Mouse (Mus musculus): ENCODE data around the gene Chrng. TPM values are rescaled to one million over a fixed set of nuclear protein-coding genes. Genes with fewer than 3 reads are reported as not detected.

The Chrng gene
- polyA plus RNA-seq, 1 experiment from 2014 or later: not detected

GRCm38 (mm10) chr1:87186261-87187036 is 18.0 kb upstream of the Chrng start:
- Histone ChIP-seq H3K9ac (replicated peaks; ENCODE audit: low read depth, low read length) (peak overlapping the region; percentile 33; the same call in 1 of the 2 replicates), H3K4me3 (ENCODE audit: low read depth, low read length) (peak overlapping the region; percentile 53), H3K27ac (ENCODE audit: low read length) (no peak overlapping the region), H3K36me3 (ENCODE audit: control insufficient read depth, insufficient read depth, low read length) (no peaks in the 10 kb centered on the region), H3K9me3 (ENCODE audit: control insufficient read depth, low read depth, low read length) (no peaks in the 10 kb centered on the region), H3K27me3 (ENCODE audit: control insufficient read depth, insufficient read depth, low read length) (peaks cover 20% of the 10 kb centered on the region), H3K4me1 (ENCODE audit: control insufficient read depth, insufficient read depth, low read length) (no peaks in the 10 kb centered on the region), H3K4me2 (replicated peaks; ENCODE audit: low read depth, low read length) (peak overlapping the region; percentile 91)
- WGBS: 3% methylated on average over 53 of the region's 54 CpGs
- peak; percentile 44; the same call in 1 of the 2 replicates for ATAC-seq (ENCODE audit: insufficient number of reproducible peaks, insufficient read depth, low FRiP score, low read depth)

- H3K9me3 ChIP-seq (ENCODE audit: control insufficient read depth, low read depth, low read length): no peaks in the 10 kb centered on the region
- H3K27me3 ChIP-seq (ENCODE audit: control insufficient read depth, insufficient read depth, low read length): peaks cover 20% of the 10 kb centered on the region
- peak; percentile 8; the same call in 1 of the 2 replicates for ATAC-seq (ENCODE audit: insufficient number of reproducible peaks, insufficient read depth, low FRiP score, low read depth)
- peak overlapping the region; percentile 53 for H3K4me3 ChIP-seq (ENCODE audit: low read depth, low read length)
- H3K36me3 ChIP-seq (ENCODE audit: control insufficient read depth, insufficient read depth, low read length): no peaks in the 10 kb centered on the region
- no peak overlapping the region for H3K27ac ChIP-seq (ENCODE audit: low read length)
- WGBS: under 1% methylated on average over 15 of the region's 15 CpGs
- H3K4me2 ChIP-seq (replicated peaks; ENCODE audit: low read depth, low read length): peak overlapping the region; percentile 91
- H3K9ac ChIP-seq (replicated peaks; ENCODE audit: low read depth, low read length): peak overlapping the region; percentile 33; the same call in 1 of the 2 replicates
- H3K4me1 ChIP-seq (ENCODE audit: control insufficient read depth, insufficient read depth, low read length): no peaks in the 10 kb centered on the region
Observed at GRCm38 (mm10) chr1:87187037-87187355, 17.5 kb upstream of the Chrng start.

GRCm38 (mm10) chr1:87190429-87190828 is 14.0 kb upstream of the Chrng start, which contains the start of gene Chrnd:
Gene Chrnd (plus strand): TSS chr1:87190607.
- 32% methylated on average over 4 of the region's 4 CpGs for WGBS
- no peaks in the 10 kb centered on the region for H3K36me3 ChIP-seq (ENCODE audit: control insufficient read depth, insufficient read depth, low read length)
- peaks cover 12% of the 10 kb centered on the region for H3K27me3 ChIP-seq (ENCODE audit: control insufficient read depth, insufficient read depth, low read length)
- no peak within 1 kb of the TSS for H3K4me3 ChIP-seq (ENCODE audit: low read depth, low read length)
- H3K9me3 ChIP-seq (ENCODE audit: control insufficient read depth, low read depth, low read length): no peaks in the 10 kb centered on the region
- H3K9ac ChIP-seq (replicated peaks; ENCODE audit: low read depth, low read length): no peak within 1 kb of the TSS
- ATAC-seq (ENCODE audit: insufficient number of reproducible peaks, insufficient read depth, low FRiP score, low read depth): no peak
- no peak within 1 kb of the TSS for H3K27ac ChIP-seq (ENCODE audit: low read length)
- no peak within 1 kb of the TSS for H3K4me2 ChIP-seq (replicated peaks; ENCODE audit: low read depth, low read length)
- H3K4me1 ChIP-seq (ENCODE audit: control insufficient read depth, insufficient read depth, low read length): no peaks in the 10 kb centered on the region

- WGBS: 80% methylated on average over 9 of the region's 9 CpGs
- Histone ChIP-seq H3K36me3 (ENCODE audit: control insufficient read depth, insufficient read depth, low read length) (no peaks in the 10 kb centered on the region), H3K4me3 (ENCODE audit: low read depth, low read length) (no peak overlapping the region), H3K9ac (replicated peaks; ENCODE audit: low read depth, low read length) (no peak overlapping the region), H3K4me1 (ENCODE audit: control insufficient read depth, insufficient read depth, low read length) (no peaks in the 10 kb centered on the region), H3K9me3 (ENCODE audit: control insufficient read depth, low read depth, low read length) (no peaks in the 10 kb centered on the region), H3K4me2 (replicated peaks; ENCODE audit: low read depth, low read length) (no peak overlapping the region), H3K27me3 (ENCODE audit: control insufficient read depth, insufficient read depth, low read length) (no peaks in the 10 kb centered on the region), H3K27ac (ENCODE audit: low read length) (no peak overlapping the region)
- ATAC-seq (ENCODE audit: insufficient number of reproducible peaks, insufficient read depth, low FRiP score, low read depth): no peak
Observed at GRCm38 (mm10) chr1:87197296-87197695, 7.2 kb upstream of the Chrng start.

GRCm38 (mm10) chr1:87198119-87199065 is 6.1 kb upstream of the Chrng start:
- Histone ChIP-seq H3K9me3 (ENCODE audit: control insufficient read depth, low read depth, low read length) (no peaks in the 10 kb centered on the region), H3K9ac (replicated peaks; ENCODE audit: low read depth, low read length) (no peak overlapping the region), H3K4me1 (ENCODE audit: control insufficient read depth, insufficient read depth, low read length) (no peaks in the 10 kb centered on the region), H3K27me3 (ENCODE audit: control insufficient read depth, insufficient read depth, low read length) (no peaks in the 10 kb centered on the region), H3K36me3 (ENCODE audit: control insufficient read depth, insufficient read depth, low read length) (no peaks in the 10 kb centered on the region), H3K4me2 (replicated peaks; ENCODE audit: low read depth, low read length) (no peak overlapping the region), H3K4me3 (ENCODE audit: low read depth, low read length) (no peak overlapping the region), H3K27ac (ENCODE audit: low read length) (no peak overlapping the region)
- ATAC-seq (ENCODE audit: insufficient number of reproducible peaks, insufficient read depth, low FRiP score, low read depth): 0 out of 2 replicates have a peak, but pooled peaks have one; percentile 4
- WGBS: 66% methylated on average over 12 of the region's 12 CpGs

GRCm38 (mm10) chr1:87200811-87201210 is 3.6 kb upstream of the Chrng start:
- H3K4me3 ChIP-seq (ENCODE audit: low read depth, low read length): no peak overlapping the region
- 0 out of 2 replicates have a peak, but pooled peaks cover 5% of the 10 kb centered on the region for H3K4me1 ChIP-seq (ENCODE audit: control insufficient read depth, insufficient read depth, low read length)
- no peak overlapping the region for H3K9ac ChIP-seq (replicated peaks; ENCODE audit: low read depth, low read length)
- no peak overlapping the region for H3K4me2 ChIP-seq (replicated peaks; ENCODE audit: low read depth, low read length)
- H3K9me3 ChIP-seq (ENCODE audit: control insufficient read depth, low read depth, low read length): no peaks in the 10 kb centered on the region
- H3K27me3 ChIP-seq (ENCODE audit: control insufficient read depth, insufficient read depth, low read length): no peaks in the 10 kb centered on the region
- H3K36me3 ChIP-seq (ENCODE audit: control insufficient read depth, insufficient read depth, low read length): no peaks in the 10 kb centered on the region
- no peak for ATAC-seq (ENCODE audit: insufficient number of reproducible peaks, insufficient read depth, low FRiP score, low read depth)
- H3K27ac ChIP-seq (ENCODE audit: low read length): no peak overlapping the region
- WGBS: 51% methylated on average over 2 of the region's 2 CpGs

- Histone ChIP-seq H3K27ac (ENCODE audit: low read length) (no peak overlapping the region), H3K4me2 (replicated peaks; ENCODE audit: low read depth, low read length) (no peak overlapping the region), H3K36me3 (ENCODE audit: control insufficient read depth, insufficient read depth, low read length) (no peaks in the 10 kb centered on the region), H3K4me1 (ENCODE audit: control insufficient read depth, insufficient read depth, low read length) (0 out of 2 replicates have a peak, but pooled peaks cover 5% of the 10 kb centered on the region), H3K9ac (replicated peaks; ENCODE audit: low read depth, low read length) (no peak overlapping the region), H3K27me3 (ENCODE audit: control insufficient read depth, insufficient read depth, low read length) (no peaks in the 10 kb centered on the region), H3K4me3 (ENCODE audit: low read depth, low read length) (no peak overlapping the region), H3K9me3 (ENCODE audit: control insufficient read depth, low read depth, low read length) (no peaks in the 10 kb centered on the region)
- 64% methylated on average over 1 of the region's 1 CpGs for WGBS
- no peak for ATAC-seq (ENCODE audit: insufficient number of reproducible peaks, insufficient read depth, low FRiP score, low read depth)
Observed at GRCm38 (mm10) chr1:87201848-87202247, 2.6 kb upstream of the Chrng start.

- 0 out of 2 replicates have a peak, but pooled peaks cover 5% of the 10 kb centered on the region for H3K4me1 ChIP-seq (ENCODE audit: control insufficient read depth, insufficient read depth, low read length)
- H3K4me2 ChIP-seq (replicated peaks; ENCODE audit: low read depth, low read length): no peak overlapping the region
- no peak overlapping the region for H3K9ac ChIP-seq (replicated peaks; ENCODE audit: low read depth, low read length)
- H3K36me3 ChIP-seq (ENCODE audit: control insufficient read depth, insufficient read depth, low read length): no peaks in the 10 kb centered on the region
- no peak overlapping the region for H3K27ac ChIP-seq (ENCODE audit: low read length)
- no peaks in the 10 kb centered on the region for H3K9me3 ChIP-seq (ENCODE audit: control insufficient read depth, low read depth, low read length)
- no peak overlapping the region for H3K4me3 ChIP-seq (ENCODE audit: low read depth, low read length)
- no peak for ATAC-seq (ENCODE audit: insufficient number of reproducible peaks, insufficient read depth, low FRiP score, low read depth)
- WGBS: 86% methylated on average over 5 of the region's 5 CpGs
- H3K27me3 ChIP-seq (ENCODE audit: control insufficient read depth, insufficient read depth, low read length): no peaks in the 10 kb centered on the region
Observed at GRCm38 (mm10) chr1:87203779-87204178, 678 bp upstream of the Chrng start.
